Mouse (Mus musculus): ENCODE data around the gene Myh9. TPM values are rescaled to one million over a fixed set of nuclear protein-coding genes. Genes with fewer than 3 reads are reported as not detected.

The Myh9 gene
- polyA plus RNA-seq, 1 experiment, result 64.1 TPM

DNA sequence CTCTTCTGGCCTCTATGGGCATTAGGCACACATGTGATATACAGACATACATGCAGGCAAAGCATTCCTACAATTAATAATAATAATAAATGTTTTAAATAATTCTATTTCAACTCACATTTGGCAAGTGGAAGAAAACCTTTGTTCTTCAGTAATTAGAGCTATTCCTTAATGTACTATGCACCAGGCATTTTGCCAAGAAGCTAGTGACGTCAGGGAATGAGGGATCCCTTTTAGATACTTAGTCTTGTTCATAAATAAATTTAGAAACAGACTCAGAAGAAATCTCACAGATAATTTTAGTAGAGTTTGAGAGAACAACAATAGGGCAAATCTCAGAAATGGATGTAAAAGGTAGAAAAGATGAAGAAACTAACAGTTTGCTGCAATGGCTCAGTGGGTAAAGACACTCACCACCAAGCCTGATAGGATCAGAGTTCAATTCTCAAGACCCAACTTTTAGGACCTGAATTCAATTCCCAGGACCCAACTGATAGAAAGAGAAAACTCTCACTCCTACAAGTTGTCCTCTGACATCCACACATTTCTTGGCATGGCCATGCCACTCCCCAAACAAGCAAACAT lies 18.2 kb upstream of the Myh9 start:
- H3K27me3 ChIP-seq (replicated peaks; ENCODE audit: control insufficient read depth, insufficient read depth, low read length), result no peaks in the 10 kb centered on the region
- H3K36me3 ChIP-seq (ENCODE audit: control insufficient read depth, insufficient read depth, low read length), result no peaks in the 10 kb centered on the region
- DNase-seq, result no peak
- no peak overlapping the region for H3K4me3 ChIP-seq (ENCODE audit: insufficient read depth, low read depth, low read length)
- 12% methylated on average over 1 of the region's 1 CpGs for whole genome bisulfite sequencing
- H3K27ac ChIP-seq (ENCODE audit: insufficient read depth, low read depth, low read length), result no peak overlapping the region
- H3K4me1 ChIP-seq (ENCODE audit: control insufficient read depth, insufficient read depth, low read length), result peaks cover 28% of the 10 kb centered on the region
- TF ChIP-seq CTCF (conservative IDR thresholded peaks at IDR 0.05; ENCODE audit: insufficient read depth, insufficient read length, low read depth, low read length) (no peak), POLR2A (IDR thresholded peaks at IDR 0.05; ENCODE audit: low read depth, low read length) (no peak)

DNA sequence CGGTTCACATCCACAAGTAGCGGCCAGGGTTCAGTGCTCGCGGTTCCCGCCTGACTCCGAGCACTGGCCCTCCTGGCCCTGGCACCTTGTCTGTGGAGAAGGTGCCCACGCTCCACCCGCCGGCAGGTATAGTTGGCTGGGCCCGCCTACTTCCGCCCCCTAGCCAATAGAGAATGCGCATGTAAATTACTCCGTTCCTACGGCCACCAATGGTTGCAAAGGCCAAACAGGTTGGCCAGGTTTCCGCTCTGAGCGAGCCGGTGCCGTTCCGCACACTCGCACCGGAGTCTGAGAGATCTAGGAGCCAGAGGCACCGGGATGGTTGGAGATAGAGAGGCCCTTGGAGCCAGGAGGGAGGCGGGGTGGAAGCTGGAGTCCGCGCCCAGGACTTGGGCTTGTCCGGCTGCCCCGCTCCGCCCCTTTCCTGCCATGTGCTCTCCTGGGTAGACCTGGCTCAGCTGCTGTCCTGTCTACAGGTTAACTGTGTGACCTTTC lies 15.7 kb upstream of the Myh9 start:
- TF ChIP-seq POLR2A (IDR thresholded peaks at IDR 0.05; ENCODE audit: low read depth, low read length) (peak; percentile 34), CTCF (conservative IDR thresholded peaks at IDR 0.05; ENCODE audit: insufficient read depth, insufficient read length, low read depth, low read length) (no peak)
- Histone ChIP-seq H3K36me3 (ENCODE audit: control insufficient read depth, insufficient read depth, low read length) (no peaks in the 10 kb centered on the region), H3K4me1 (ENCODE audit: control insufficient read depth, insufficient read depth, low read length) (peaks cover 32% of the 10 kb centered on the region), H3K27ac (ENCODE audit: insufficient read depth, low read depth, low read length) (peak overlapping the region; percentile 92), H3K4me3 (ENCODE audit: insufficient read depth, low read depth, low read length) (no peak overlapping the region), H3K27me3 (replicated peaks; ENCODE audit: control insufficient read depth, insufficient read depth, low read length) (no peaks in the 10 kb centered on the region)
- WGBS, result 20% methylated on average over 28 of the region's 28 CpGs
- DNase-seq, result peak; percentile 97

- peak; percentile 91 for DNase-seq
- H3K36me3 ChIP-seq (ENCODE audit: control insufficient read depth, insufficient read depth, low read length), result no peaks in the 10 kb centered on the region
- H3K27me3 ChIP-seq (replicated peaks; ENCODE audit: control insufficient read depth, insufficient read depth, low read length), result no peaks in the 10 kb centered on the region
- TF ChIP-seq CTCF (conservative IDR thresholded peaks at IDR 0.05; ENCODE audit: insufficient read depth, insufficient read length, low read depth, low read length), result no peak
- no peak for TF ChIP-seq POLR2A (IDR thresholded peaks at IDR 0.05; ENCODE audit: low read depth, low read length)
- peak overlapping the region; percentile 92 for H3K27ac ChIP-seq (ENCODE audit: insufficient read depth, low read depth, low read length)
- H3K4me1 ChIP-seq (ENCODE audit: control insufficient read depth, insufficient read depth, low read length), result peaks cover 32% of the 10 kb centered on the region
- H3K4me3 ChIP-seq (ENCODE audit: insufficient read depth, low read depth, low read length), result no peak overlapping the region
- WGBS, result 14% methylated on average over 5 of the region's 5 CpGs
Observed at GRCm38 (mm10) chr15:77856541-77856940, 14.6 kb upstream of the Myh9 start.

DNA sequence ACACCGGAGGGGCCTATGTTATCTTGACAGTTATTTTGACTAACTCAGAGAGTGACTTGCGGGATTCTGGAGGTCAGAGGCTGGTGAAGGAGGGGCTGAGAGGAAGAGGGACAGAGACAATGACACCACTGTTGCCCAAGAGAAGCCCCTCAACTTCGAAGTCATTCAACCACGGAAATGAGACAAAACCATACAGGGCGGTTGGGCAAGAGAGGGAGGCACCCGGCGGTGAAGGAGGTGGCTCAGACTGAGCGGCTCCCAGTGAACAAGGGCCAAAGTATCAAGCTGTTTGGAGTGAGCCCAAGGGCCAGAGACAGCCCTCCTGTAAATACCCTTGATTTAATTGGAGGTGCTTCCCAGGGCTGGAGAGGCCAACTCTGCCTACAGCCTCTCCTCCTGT lies 13.3 kb upstream of the Myh9 start:
- H3K27ac ChIP-seq (ENCODE audit: insufficient read depth, low read depth, low read length), result peak overlapping the region; percentile 84

DNA sequence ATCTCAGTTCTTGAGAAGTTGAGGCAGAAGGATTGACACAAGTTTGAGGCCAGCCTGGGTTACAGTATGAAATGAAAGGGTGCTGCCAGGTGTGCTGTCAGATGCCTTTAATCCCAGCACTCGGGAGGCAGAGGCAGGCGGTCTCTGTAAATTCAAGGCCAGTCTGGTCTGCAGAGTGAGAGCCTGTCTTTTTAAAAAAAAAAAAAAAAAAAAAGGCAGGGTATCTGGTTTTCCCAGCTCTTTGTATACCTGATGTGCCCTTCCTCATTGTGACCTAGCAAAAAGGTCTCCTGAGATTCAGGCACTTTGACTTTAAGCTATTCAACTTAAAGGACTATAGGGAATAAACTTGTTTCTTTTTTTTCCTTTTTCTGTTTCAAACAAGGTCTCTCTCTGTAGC lies 10.0 kb upstream of the Myh9 start:
- Histone ChIP-seq H3K4me3 (ENCODE audit: insufficient read depth, low read depth, low read length) (no peak overlapping the region), H3K27ac (ENCODE audit: insufficient read depth, low read depth, low read length) (no peak overlapping the region), H3K27me3 (replicated peaks; ENCODE audit: control insufficient read depth, insufficient read depth, low read length) (no peaks in the 10 kb centered on the region), H3K36me3 (ENCODE audit: control insufficient read depth, insufficient read depth, low read length) (no peaks in the 10 kb centered on the region), H3K4me1 (ENCODE audit: control insufficient read depth, insufficient read depth, low read length) (peaks cover 21% of the 10 kb centered on the region)
- WGBS, result 90% methylated on average over 2 of the region's 2 CpGs
- no peak for DNase-seq
- TF ChIP-seq CTCF (conservative IDR thresholded peaks at IDR 0.05; ENCODE audit: insufficient read depth, insufficient read length, low read depth, low read length) (no peak), POLR2A (IDR thresholded peaks at IDR 0.05; ENCODE audit: low read depth, low read length) (no peak)

More for the DNA sequence above, 13.3 kb upstream of the Myh9 start:
- Histone ChIP-seq H3K4me3 (ENCODE audit: insufficient read depth, low read depth, low read length) (no peak overlapping the region), H3K27me3 (replicated peaks; ENCODE audit: control insufficient read depth, insufficient read depth, low read length) (no peaks in the 10 kb centered on the region), H3K4me1 (ENCODE audit: control insufficient read depth, insufficient read depth, low read length) (peaks cover 32% of the 10 kb centered on the region), H3K36me3 (ENCODE audit: control insufficient read depth, insufficient read depth, low read length) (no peaks in the 10 kb centered on the region)
- WGBS, result 43% methylated on average over 8 of the region's 8 CpGs
- TF ChIP-seq CTCF (conservative IDR thresholded peaks at IDR 0.05; ENCODE audit: insufficient read depth, insufficient read length, low read depth, low read length) (no peak), POLR2A (IDR thresholded peaks at IDR 0.05; ENCODE audit: low read depth, low read length) (no peak)
- DNase-seq, result peak; percentile 90

GRCm38 (mm10) chr15:77851136-77851535 lies 9.2 kb upstream of the Myh9 start:
- Histone ChIP-seq H3K27me3 (replicated peaks; ENCODE audit: control insufficient read depth, insufficient read depth, low read length) (no peaks in the 10 kb centered on the region), H3K36me3 (ENCODE audit: control insufficient read depth, insufficient read depth, low read length) (no peaks in the 10 kb centered on the region), H3K4me3 (ENCODE audit: insufficient read depth, low read depth, low read length) (no peak overlapping the region), H3K27ac (ENCODE audit: insufficient read depth, low read depth, low read length) (no peak overlapping the region), H3K4me1 (ENCODE audit: control insufficient read depth, insufficient read depth, low read length) (peaks cover 12% of the 10 kb centered on the region)
- WGBS, result 37% methylated on average over 3 of the region's 3 CpGs
- TF ChIP-seq POLR2A (IDR thresholded peaks at IDR 0.05; ENCODE audit: low read depth, low read length) (no peak), CTCF (conservative IDR thresholded peaks at IDR 0.05; ENCODE audit: insufficient read depth, insufficient read length, low read depth, low read length) (no peak)
- DNase-seq, result peak; percentile 43

GRCm38 (mm10) chr15:77849572-77850229 lies 7.7 kb upstream of the Myh9 start:
- H3K4me3 ChIP-seq (ENCODE audit: insufficient read depth, low read depth, low read length), result no peak overlapping the region
- H3K36me3 ChIP-seq (ENCODE audit: control insufficient read depth, insufficient read depth, low read length), result no peaks in the 10 kb centered on the region
- no peak for DNase-seq
- no peaks in the 10 kb centered on the region for H3K27me3 ChIP-seq (replicated peaks; ENCODE audit: control insufficient read depth, insufficient read depth, low read length)
- no peaks in the 10 kb centered on the region for H3K4me1 ChIP-seq (ENCODE audit: control insufficient read depth, insufficient read depth, low read length)
- H3K27ac ChIP-seq (ENCODE audit: insufficient read depth, low read depth, low read length), result no peak overlapping the region
- WGBS, result 85% methylated on average over 9 of the region's 9 CpGs
- TF ChIP-seq CTCF (conservative IDR thresholded peaks at IDR 0.05; ENCODE audit: insufficient read depth, insufficient read length, low read depth, low read length) (no peak), POLR2A (IDR thresholded peaks at IDR 0.05; ENCODE audit: low read depth, low read length) (no peak)
